Mouse (Mus musculus) embryonic facial prominence, embryonic 11.5 days (tissue): ENCODE results near the gene Gm7735. TPM values are rescaled to one million over a fixed set of nuclear protein-coding genes. Genes with fewer than 3 reads are reported as not detected.
"Not testable (repeated sequence)": the region's sequence is repeated elsewhere in the genome, so short reads cannot be mapped to it uniquely, and the experiment has no call there.

Experiments used
- ATAC-seq: fragments of 200-750 bp; cut with Nextera tagmentation; replicated peaks from 2 replicates; pipeline ENCODE4 v1.8.0; 2017; ENCODE audit warnings: low read depth; ENCODE audit not compliant: insufficient number of reproducible peaks, low FRiP score, low TSS enrichment
- DNase-seq: peaks from one replicate; pipeline ENCODE4 v3.0.0-alpha.2; 2015; ENCODE audit warnings: low spot score
- H3K27ac ChIP-seq: fragments of 300-500 bp; sonication (generic); replicated peaks from 2 replicates; pipeline ENCODE4 v1.5.1; 2014; ENCODE audit warnings: mild to moderate bottlenecking, low read depth, low read length, control low read depth
- H3K27me3 ChIP-seq: fragments of 300-500 bp; sonication (generic); 2 replicates; pipeline ENCODE4 v1.6.1; 2014; ENCODE audit warnings: mild to moderate bottlenecking, low read length, moderate library complexity, mixed read lengths; ENCODE audit not compliant: control insufficient read depth, insufficient read depth
- H3K36me3 ChIP-seq: fragments of 300-500 bp; sonication (generic); replicated peaks from 2 replicates; pipeline ENCODE4 v1.6.1; 2014; ENCODE audit warnings: low read depth, mild to moderate bottlenecking, low read length, moderate library complexity, mixed read lengths; ENCODE audit not compliant: control insufficient read depth, insufficient read depth
- H3K4me1 ChIP-seq: fragments of 300-500 bp; sonication (generic); 2 replicates; pipeline ENCODE4 v1.6.1; 2014; ENCODE audit warnings: low read length, mixed read lengths; ENCODE audit not compliant: control insufficient read depth, insufficient read depth
- H3K4me2 ChIP-seq: fragments of 300-500 bp; sonication (generic); 2 replicates; pipeline ENCODE4 v1.6.1; 2014; ENCODE audit warnings: low read depth, mild to moderate bottlenecking, control low read depth, low read length, moderate library complexity
- H3K4me3 ChIP-seq: fragments of 300-500 bp; sonication (generic); 2 replicates; pipeline ENCODE4 v1.5.1; 2014; ENCODE audit warnings: low read depth, low read length, control low read depth
- H3K9ac ChIP-seq: fragments of 300-500 bp; sonication (generic); replicated peaks from 2 replicates; pipeline ENCODE4 v1.6.1; 2014; ENCODE audit warnings: mild to moderate bottlenecking, control low read depth, low read length
- H3K9me3 ChIP-seq: fragments of 300-500 bp; sonication (generic); replicated peaks from 2 replicates; pipeline ENCODE4 v1.6.1; 2016; ENCODE audit warnings: mild to moderate bottlenecking, low read length, inconsistent platforms, mixed read lengths; ENCODE audit not compliant: control insufficient read depth
- WGBS: fragments of 180-500 bp; shearing (Covaris S2); extraction: QIAGEN DNeasy Blood & Tissue Kit; methylation state at CpG from one replicate; pipeline ENCODE4 v1.1.7; 2014; 5-methylcytosine and 5-hydroxymethylcytosine counted together
- polyA plus RNA-seq: library from polyadenylated mRNA; unstranded; fragments of >200 nt; fragmentation: Nextera tagmentation; extraction: Ambion mirVana; gene quantifications from 2 replicates; pipeline ENCODE4 v1.2.1, GENCODE M21; 2014

Gene Gm7735
- polyA plus RNA-seq: not detected in 2 replicates

DNA sequence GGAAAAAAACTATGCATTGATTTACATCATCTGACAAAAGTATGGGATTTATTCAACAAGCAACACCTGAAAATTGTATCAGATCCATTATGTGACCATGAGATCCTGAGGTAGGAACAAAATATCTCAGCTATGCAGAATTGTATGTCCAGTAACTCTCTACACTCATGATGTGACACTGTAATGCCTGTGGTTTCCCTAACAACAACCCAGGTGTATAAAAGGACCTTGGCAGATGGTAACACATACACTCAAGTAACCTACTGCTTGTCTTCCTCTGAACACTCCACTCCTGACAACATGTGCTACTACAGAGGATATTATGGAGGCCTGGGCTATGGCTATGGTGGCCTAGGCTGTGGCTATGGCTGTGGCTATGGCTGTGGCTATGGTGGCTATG lies at the start of gene Gm7735:
Gene Gm7735 (plus strand): TSS at position 301 of the 400 bp plus-strand sequence.
- H3K27me3 ChIP-seq, H3K9me3 ChIP-seq, H3K4me3 ChIP-seq, DNase-seq, H3K4me1 ChIP-seq, H3K9ac ChIP-seq, H3K27ac ChIP-seq, H3K36me3 ChIP-seq, ATAC-seq, H3K4me2 ChIP-seq: not testable (repeated sequence)

DNA sequence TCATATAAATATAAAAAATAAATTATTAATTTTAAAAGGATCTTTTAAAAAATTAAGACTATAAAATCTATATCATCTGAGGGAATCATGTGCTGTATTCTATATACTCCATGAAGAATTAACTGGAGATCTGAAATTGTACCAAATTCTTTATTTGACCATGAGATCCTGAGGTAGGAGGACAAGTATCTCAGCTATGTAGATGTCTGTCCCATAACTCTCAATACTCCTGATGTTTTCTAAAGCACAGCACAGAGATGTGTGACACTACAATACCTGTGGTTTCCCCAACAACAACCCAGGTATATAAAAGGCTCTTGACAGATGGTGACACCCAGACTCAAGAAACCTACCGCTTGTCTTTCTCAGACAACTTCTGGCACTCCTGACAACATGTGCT lies 28.7 kb upstream of the Gm7735 start, which contains the start of gene Gm6358:
Gene Gm6358 (plus strand): TSS at position 301 of the 400 bp plus-strand sequence.
- Histone ChIP-seq H3K27me3 (no peaks in the 10 kb centered on the region), H3K4me1 (no peaks in the 10 kb centered on the region)
- WGBS: 97% methylated on average over 1 of the region's 1 CpGs

DNA sequence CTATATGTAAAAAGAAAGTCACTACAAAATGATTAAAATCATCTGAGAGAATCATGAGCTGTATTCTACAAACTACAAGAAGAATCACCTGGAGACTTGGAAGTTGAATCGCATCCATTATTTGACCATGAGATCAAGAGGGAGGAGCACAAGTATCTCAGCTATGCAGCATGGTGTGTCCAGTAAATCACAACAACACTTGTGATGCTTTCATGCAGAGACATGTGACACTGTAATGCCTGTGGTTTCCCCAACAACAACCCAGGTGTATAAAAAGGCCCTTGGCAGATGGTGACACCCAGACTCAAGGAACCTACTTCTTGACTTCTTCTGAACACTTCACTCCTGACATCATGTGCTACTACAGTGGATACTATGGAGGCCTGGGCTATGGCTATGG lies 18.5 kb upstream of the Gm7735 start, which contains the start of gene Gm10061:
Gene Gm10061 (plus strand): TSS at position 301 of the 400 bp plus-strand sequence.
- no peaks in the 10 kb centered on the region for H3K27me3 ChIP-seq
- no peak within 1 kb of the TSS for H3K27ac ChIP-seq
- H3K9ac ChIP-seq: no peak within 1 kb of the TSS
- H3K36me3 ChIP-seq: no peaks in the 10 kb centered on the region
- 95% methylated on average over 1 of the region's 1 CpGs for WGBS
- H3K4me1 ChIP-seq: no peaks in the 10 kb centered on the region
- DNase-seq: no peak
- ATAC-seq: no peak
- no peak within 1 kb of the TSS for H3K4me2 ChIP-seq
- H3K9me3 ChIP-seq: no peaks in the 10 kb centered on the region
- H3K4me3 ChIP-seq: no peak within 1 kb of the TSS

More for the DNA sequence above, 28.7 kb upstream of the Gm7735 start, which contains the start of gene Gm6358:
- Histone ChIP-seq H3K4me3 (no peak within 1 kb of the TSS), H3K9ac (no peak within 1 kb of the TSS), H3K9me3 (no peaks in the 10 kb centered on the region), H3K27ac (no peak within 1 kb of the TSS), H3K36me3 (no peaks in the 10 kb centered on the region), H3K4me2 (no peak within 1 kb of the TSS)
- DNase-seq (no peak), ATAC-seq (no peak)

DNA sequence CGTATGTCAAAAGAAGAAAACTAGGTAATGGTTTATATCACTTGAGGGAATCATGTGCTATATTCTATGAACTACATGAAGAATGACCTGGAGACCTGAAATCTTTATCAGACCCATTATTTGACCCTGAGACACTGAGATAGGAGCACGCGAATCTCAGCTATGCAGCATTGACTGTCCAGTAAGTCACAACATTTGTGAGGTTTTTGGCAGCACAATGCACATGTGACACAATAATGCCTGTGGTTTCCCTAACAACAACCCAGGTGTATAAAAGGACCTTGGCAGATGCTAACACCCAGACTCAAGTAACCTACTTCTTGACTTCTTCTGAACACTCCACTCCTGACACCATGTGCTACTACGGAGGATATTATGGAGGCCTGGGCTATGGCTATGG lies 11.6 kb upstream of the Gm7735 start, which contains the start of gene Gm9789:
Gene Gm9789 (plus strand): TSS at position 301 of the 400 bp plus-strand sequence.
- H3K27ac ChIP-seq: no peak within 1 kb of the TSS
- H3K4me3 ChIP-seq: no peak within 1 kb of the TSS
- no peaks in the 10 kb centered on the region for H3K27me3 ChIP-seq
- DNase-seq (no peak), ATAC-seq (no peak)
- no peak within 1 kb of the TSS for H3K4me2 ChIP-seq
- H3K9me3 ChIP-seq: no peaks in the 10 kb centered on the region
- 87% methylated on average over 4 of the region's 4 CpGs for WGBS
- H3K9ac ChIP-seq: no peak within 1 kb of the TSS
- H3K4me1 ChIP-seq: no peaks in the 10 kb centered on the region
- no peaks in the 10 kb centered on the region for H3K36me3 ChIP-seq

DNA sequence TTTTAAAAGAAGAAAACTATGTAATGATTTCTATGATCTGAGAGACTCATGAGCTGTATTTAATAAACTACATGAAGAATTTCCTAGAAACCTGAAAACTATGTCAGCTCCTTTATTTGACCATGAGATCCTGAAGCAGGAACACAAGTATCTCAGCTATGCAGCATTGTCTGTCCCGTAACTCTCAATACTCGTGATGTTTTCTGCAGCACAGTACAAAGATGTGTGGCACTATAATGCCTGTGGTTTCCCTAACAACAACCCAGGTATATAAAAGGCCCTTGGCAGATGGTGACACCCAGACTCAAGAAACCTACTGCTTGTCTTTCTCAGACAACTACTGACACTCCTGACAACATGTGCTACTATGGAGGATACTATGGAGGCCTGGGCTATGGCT lies 5.1 kb downstream of the Gm7735 start, which contains the start of gene 1110057P08Rik:
Gene 1110057P08Rik (plus strand): TSS at position 301 of the 400 bp plus-strand sequence.
- no peak within 1 kb of the TSS for H3K4me3 ChIP-seq
- no peak within 1 kb of the TSS for H3K4me2 ChIP-seq
- DNase-seq (no peak), ATAC-seq (no peak)
- H3K9me3 ChIP-seq: no peaks in the 10 kb centered on the region
- H3K9ac ChIP-seq: no peak within 1 kb of the TSS
- 74% methylated on average over 2 of the region's 2 CpGs for WGBS
- H3K27ac ChIP-seq: no peak within 1 kb of the TSS
- H3K36me3 ChIP-seq: no peaks in the 10 kb centered on the region
- no peaks in the 10 kb centered on the region for H3K27me3 ChIP-seq
- H3K4me1 ChIP-seq: no peaks in the 10 kb centered on the region

DNA sequence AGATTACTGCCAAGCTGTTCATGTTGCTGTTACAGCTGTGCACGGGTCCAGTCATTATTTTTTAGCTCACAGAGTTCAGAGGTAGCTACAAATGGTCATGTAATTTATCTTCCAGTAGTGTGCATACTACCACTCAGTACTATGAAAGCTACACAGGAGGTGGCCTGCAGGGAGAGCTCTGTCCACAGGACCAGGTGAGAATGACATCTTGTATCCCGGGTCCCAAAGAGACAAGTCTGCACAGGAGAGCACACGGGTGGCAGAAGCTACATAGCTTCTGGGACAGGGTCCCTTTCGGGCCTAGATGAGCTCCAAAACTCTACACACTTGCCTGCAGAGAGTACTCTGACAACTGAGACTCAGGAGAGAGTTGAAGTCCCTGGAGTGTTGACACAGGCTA lies 19.3 kb downstream of the Gm7735 start:
- Histone ChIP-seq H3K9me3 (no peaks in the 10 kb centered on the region), H3K4me1 (no peaks in the 10 kb centered on the region), H3K4me3 (no peak overlapping the region), H3K36me3 (no peaks in the 10 kb centered on the region), H3K27me3 (no peaks in the 10 kb centered on the region), H3K27ac (no peak overlapping the region), H3K9ac (no peak overlapping the region), H3K4me2 (no peak overlapping the region)
- DNase-seq (no peak), ATAC-seq (no peak)
- 91% methylated on average over 4 of the region's 4 CpGs for WGBS

DNA sequence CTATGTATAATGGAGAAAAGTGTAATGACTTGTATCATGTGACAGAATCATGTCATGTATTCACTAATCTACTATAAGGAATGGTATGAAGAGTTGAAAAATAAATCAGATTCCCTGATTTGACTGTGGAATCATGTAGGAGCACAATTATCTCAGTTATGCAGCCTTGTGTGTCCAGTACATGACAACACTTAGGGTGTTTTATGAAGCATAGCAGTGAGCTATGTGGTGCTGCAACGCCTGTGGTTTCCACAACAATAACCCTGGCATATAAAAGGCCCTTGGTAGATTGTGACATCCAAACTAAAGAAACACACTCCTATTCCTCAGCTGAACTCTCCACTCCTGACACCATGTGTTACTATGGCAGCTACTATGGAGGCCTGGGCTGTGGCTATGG lies 36.3 kb downstream of the Gm7735 start, which contains the start of gene Krtap20-2:
Gene Krtap20-2 (plus strand): TSS at position 301 of the 400 bp plus-strand sequence.
- Histone ChIP-seq H3K36me3 (no peaks in the 10 kb centered on the region), H3K27ac (no peak within 1 kb of the TSS), H3K9me3 (no peaks in the 10 kb centered on the region), H3K4me1 (no peaks in the 10 kb centered on the region), H3K27me3 (no peaks in the 10 kb centered on the region), H3K9ac (no peak within 1 kb of the TSS), H3K4me2 (no peak within 1 kb of the TSS), H3K4me3 (no peak within 1 kb of the TSS)
- DNase-seq (no peak), ATAC-seq (no peak)
- 70% methylated on average over 1 of the region's 1 CpGs for WGBS
